Mouse (Mus musculus) kidney, adult 2 months (tissue): Measurements from ENCODE around the gene Cela3b. TPM values are rescaled to one million over a fixed set of nuclear protein-coding genes. Genes with fewer than 3 reads are reported as not detected.

Source experiments
- DNase-seq: peaks from one replicate; pipeline ENCODE4 v3.0.0; 2021
- H3K27ac ChIP-seq: fragments of 200-500 bp; 2 replicates; pipeline ENCODE4 v1.5.1; 2012; ENCODE audit warnings: low read depth, low read length, control low read depth, inconsistent platforms; ENCODE audit not compliant: insufficient read depth
- H3K27me3 ChIP-seq: fragments of 200-500 bp; replicated peaks from 2 replicates; pipeline ENCODE4 v1.6.1; 2012; ENCODE audit warnings: mild to moderate bottlenecking, moderate library complexity, low read length, inconsistent platforms; ENCODE audit not compliant: control insufficient read depth, insufficient read depth
- H3K36me3 ChIP-seq: fragments of 200-500 bp; 2 replicates; pipeline ENCODE4 v1.6.1; 2012; ENCODE audit warnings: mild to moderate bottlenecking, moderate library complexity, low read length, inconsistent platforms; ENCODE audit not compliant: control insufficient read depth, insufficient read depth
- H3K4me1 ChIP-seq: fragments of 200-500 bp; 2 replicates; pipeline ENCODE4 v1.6.1; 2011; ENCODE audit warnings: low read length; ENCODE audit not compliant: control insufficient read depth, insufficient read depth
- H3K4me3 ChIP-seq: fragments of 200-500 bp; 2 replicates; pipeline ENCODE4 v1.5.1; 2011; ENCODE audit warnings: mild to moderate bottlenecking, low read depth, low read length, control low read depth; ENCODE audit not compliant: insufficient read depth
- CTCF ChIP-seq: fragments of 200-500 bp; conservative IDR thresholded peaks from 2 replicates; pipeline ENCODE4 v1.5.1; 2011; ENCODE audit warnings: low read depth, mild to moderate bottlenecking, control low read depth, low read length, moderate library complexity, mixed read lengths; ENCODE audit not compliant: insufficient read depth, insufficient read length
- POLR2A ChIP-seq: fragments of 200-500 bp; IDR thresholded peaks from one replicate; pipeline ENCODE4 v1.6.1; 2011; ENCODE audit warnings: low read depth, low read length, control low read depth
- WGBS: fragments of 180-500 bp; shearing (Covaris S2); methylation state at CpG from one replicate; pipeline ENCODE4 v1.1.7; 2018; 5-methylcytosine and 5-hydroxymethylcytosine counted together
- polyA plus RNA-seq: library from polyadenylated mRNA; depleted of rRNA; stranded (reverse); fragments of >200 nt; gene quantifications from 2 replicates; pipeline ENCODE4 v1.2.3, GENCODE M21; 2012

Gene Cela3b
- polyA plus RNA-seq, 1 experiment = not detected

GRCm38 (mm10) chr4:137409691-137410090 lies 20.6 kb downstream of the Cela3b start, which contains the start of gene Cela3a:
Gene Cela3a (minus strand): TSS chr4:137409791.
- H3K27ac ChIP-seq = no peak within 1 kb of the TSS
- no peaks in the 10 kb centered on the region for H3K27me3 ChIP-seq
- DNase-seq = no peak
- TF ChIP-seq CTCF (no peak), POLR2A (no peak)
- H3K36me3 ChIP-seq = no peaks in the 10 kb centered on the region
- no peak within 1 kb of the TSS for H3K4me3 ChIP-seq
- 96% methylated on average over 5 of the region's 5 CpGs for WGBS
- H3K4me1 ChIP-seq = no peaks in the 10 kb centered on the region

DNA sequence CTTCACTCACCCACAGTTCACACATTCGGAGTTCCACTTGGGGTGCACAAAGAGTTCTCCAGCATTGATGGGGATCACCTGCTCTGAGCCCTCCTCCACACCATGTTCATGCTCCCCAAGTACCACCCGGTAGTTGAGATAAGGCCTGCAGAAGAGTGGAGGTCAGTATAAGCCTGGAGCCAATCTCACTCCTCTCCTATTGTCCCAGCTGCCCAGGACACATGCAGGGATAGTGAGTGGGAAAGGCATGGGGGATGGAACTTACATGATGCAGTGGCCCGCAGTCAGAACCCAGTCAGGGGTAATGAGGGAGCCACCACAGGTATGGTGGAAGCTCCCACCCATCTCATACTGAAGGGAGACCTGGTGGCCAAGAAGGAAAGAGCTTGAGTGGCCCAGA lies 24.8 kb downstream of the Cela3b start:
- TF ChIP-seq POLR2A = no peak
- TF ChIP-seq CTCF = no peak
- Histone ChIP-seq H3K4me3 (no peak overlapping the region), H3K4me1 (no peaks in the 10 kb centered on the region), H3K36me3 (no peaks in the 10 kb centered on the region), H3K27ac (no peak overlapping the region), H3K27me3 (no peaks in the 10 kb centered on the region)
- DNase-seq = no peak
- 97% methylated on average over 3 of the region's 3 CpGs for WGBS

DNA sequence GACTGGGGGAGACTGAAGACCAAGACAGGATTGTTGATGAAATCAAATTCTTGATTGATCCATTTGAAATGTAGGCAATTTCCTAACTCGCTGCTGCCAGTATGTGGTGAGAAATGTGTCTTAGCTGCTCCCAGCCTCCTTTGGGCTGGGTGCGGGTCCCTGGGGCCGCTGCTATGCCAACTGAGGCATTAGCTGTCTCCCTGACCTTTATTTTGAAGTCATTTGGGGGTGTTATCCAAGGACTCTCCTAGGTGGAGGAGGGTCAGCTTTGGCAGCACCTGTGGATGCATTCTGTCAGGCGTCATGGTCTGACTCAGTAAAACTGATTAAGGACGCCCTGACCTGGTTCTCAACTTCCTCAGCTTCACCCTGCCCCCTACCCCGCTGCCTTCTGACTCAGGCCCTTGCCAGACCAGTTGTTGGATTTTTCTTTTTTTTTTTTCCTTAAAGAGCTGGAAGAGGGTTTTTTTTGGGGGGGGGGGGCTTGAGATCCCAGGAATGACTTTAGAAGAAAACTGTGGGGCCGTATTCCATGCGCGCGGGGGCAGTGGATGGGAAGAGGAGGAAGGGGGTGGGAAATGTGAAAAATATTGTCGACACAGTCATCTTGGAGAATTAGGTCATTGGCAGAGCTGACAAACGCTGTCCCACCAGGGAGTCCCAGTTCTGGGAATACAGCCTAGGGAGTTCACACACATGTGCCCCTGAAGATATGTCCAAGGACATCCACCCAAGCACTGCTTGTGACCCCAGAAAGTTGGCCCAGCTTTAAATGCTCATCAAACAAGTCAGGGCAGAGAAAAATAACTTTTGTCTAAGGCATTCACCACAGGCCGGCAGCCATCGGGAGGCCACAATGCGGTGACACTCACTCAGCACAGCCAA lies 33.5 kb downstream of the Cela3b start:
- Histone ChIP-seq H3K27ac (no peak overlapping the region), H3K4me3 (no peak overlapping the region), H3K4me1 (no peaks in the 10 kb centered on the region), H3K27me3 (no peaks in the 10 kb centered on the region), H3K36me3 (no peaks in the 10 kb centered on the region)
- peak; percentile 60 for DNase-seq
- WGBS = 65% methylated on average over 15 of the region's 15 CpGs
- no peak for TF ChIP-seq CTCF
- no peak for TF ChIP-seq POLR2A

DNA sequence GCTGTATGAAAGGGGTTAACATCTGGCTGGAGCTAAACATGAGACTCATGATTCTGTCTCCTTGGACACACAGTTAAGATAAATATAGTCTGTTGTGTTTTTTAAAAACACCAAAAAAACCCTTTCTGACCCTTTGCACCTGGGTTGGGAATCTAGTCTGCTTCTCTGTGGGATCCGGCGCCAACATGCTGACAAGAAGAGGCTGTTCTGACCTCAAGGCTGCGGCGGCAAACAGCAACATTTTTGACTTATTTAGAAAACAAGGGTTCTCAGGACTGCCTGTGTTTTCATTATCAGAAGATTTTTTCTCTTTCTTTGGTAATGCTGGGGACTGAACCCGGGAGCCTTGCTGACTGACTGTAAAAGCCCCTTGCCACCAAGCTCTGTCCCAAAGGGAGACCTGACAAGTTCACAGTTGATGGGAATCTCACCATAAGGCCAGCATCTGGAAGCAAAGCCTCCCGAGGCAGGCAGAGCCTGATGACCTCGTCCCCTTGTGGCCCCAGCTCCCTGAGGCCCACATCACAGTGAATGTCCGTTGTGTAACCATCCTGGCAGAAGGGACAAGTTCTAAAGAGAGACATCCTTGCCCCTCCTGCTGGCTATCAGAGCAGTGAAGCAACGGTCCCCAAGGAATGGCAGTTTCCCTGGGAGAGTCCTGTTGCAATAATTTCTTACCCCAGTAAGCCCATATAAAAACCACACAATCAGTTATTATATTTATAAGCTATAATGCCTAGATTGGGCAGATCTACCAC lies 36.8 kb downstream of the Cela3b start:
- H3K36me3 ChIP-seq = no peaks in the 10 kb centered on the region
- WGBS = 63% methylated on average over 9 of the region's 9 CpGs
- no peaks in the 10 kb centered on the region for H3K27me3 ChIP-seq
- no peak overlapping the region for H3K4me3 ChIP-seq
- H3K27ac ChIP-seq = no peak overlapping the region
- TF ChIP-seq CTCF (no peak), POLR2A (no peak)
- peak; percentile 49 for DNase-seq
- H3K4me1 ChIP-seq = peaks cover 7% of the 10 kb centered on the region

DNA sequence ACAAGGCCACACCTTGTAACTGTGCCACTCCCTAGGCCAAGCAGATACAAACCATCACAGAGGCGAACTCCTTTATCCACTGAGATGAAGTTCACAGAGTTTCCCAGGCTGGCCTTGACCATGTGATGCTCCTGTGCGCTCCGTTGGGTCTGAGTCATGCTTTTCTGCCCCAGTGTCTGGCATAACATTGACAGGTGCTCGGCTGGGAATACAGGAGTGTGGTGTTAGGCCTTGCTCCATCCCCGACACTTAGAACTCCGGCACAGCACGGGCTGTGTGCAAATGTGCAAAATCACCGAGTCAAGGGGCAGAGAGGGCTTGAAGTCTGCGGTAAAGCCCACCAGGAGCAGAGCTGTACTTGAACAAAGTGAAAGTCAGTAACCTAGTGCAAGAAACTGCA lies 37.5 kb downstream of the Cela3b start:
- 55% methylated on average over 9 of the region's 9 CpGs for WGBS
- TF ChIP-seq POLR2A (no peak), CTCF (no peak)
- H3K27me3 ChIP-seq = no peaks in the 10 kb centered on the region
- peaks cover 7% of the 10 kb centered on the region for H3K4me1 ChIP-seq
- no peak overlapping the region for H3K27ac ChIP-seq
- H3K36me3 ChIP-seq = no peaks in the 10 kb centered on the region
- peak; percentile 25 for DNase-seq
- H3K4me3 ChIP-seq = no peak overlapping the region

- Histone ChIP-seq H3K27me3 (no peaks in the 10 kb centered on the region), H3K27ac (no peak overlapping the region), H3K4me3 (no peak overlapping the region), H3K4me1 (peaks cover 7% of the 10 kb centered on the region), H3K36me3 (no peaks in the 10 kb centered on the region)
- 94% methylated on average over 3 of the region's 3 CpGs for WGBS
- no peak; the same call in 1 of the 2 replicates for TF ChIP-seq CTCF
- TF ChIP-seq POLR2A = no peak
- DNase-seq = no peak
These were observed 39.1 kb downstream of the Cela3b start for GRCm38 (mm10) chr4:137391287-137391686.

GRCm38 (mm10) chr4:137390196-137390595 lies 40.1 kb downstream of the Cela3b start:
- no peaks in the 10 kb centered on the region for H3K27me3 ChIP-seq
- 94% methylated on average over 4 of the region's 4 CpGs for WGBS

More at GRCm38 (mm10) chr4:137390196-137390595, 40.1 kb downstream of the Cela3b start:
- TF ChIP-seq POLR2A = no peak
- no peak for TF ChIP-seq CTCF
- no peak for DNase-seq
- Histone ChIP-seq H3K36me3 (no peaks in the 10 kb centered on the region), H3K4me3 (no peak overlapping the region), H3K27ac (no peak overlapping the region), H3K4me1 (peaks cover 7% of the 10 kb centered on the region)
